Mouse (Mus musculus): ENCODE data around the gene Carm1. TPM values are rescaled to one million over a fixed set of nuclear protein-coding genes. Genes with fewer than 3 reads are reported as not detected.

Gene Carm1
- polyA plus RNA-seq, 1 experiment = 61.6 TPM

DNA sequence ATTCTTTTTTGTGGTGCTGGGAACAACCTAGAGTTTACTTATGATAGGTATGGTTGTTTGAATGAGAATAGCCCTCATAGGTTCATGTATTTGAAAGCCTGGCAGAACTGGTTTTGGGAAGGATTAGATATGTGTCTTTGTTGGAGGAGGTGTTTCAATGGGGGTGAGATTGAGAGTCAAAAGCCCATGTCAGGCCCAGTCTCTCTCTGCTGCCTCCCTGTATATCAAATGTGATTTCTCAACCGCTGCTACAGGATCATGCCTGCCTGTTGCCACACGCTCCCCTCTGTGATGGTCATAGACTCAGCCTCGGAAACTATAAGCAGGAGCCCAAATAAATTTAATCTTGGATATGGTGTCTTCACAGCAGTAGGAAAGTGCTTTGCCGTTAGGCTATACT lies 73.5 kb downstream of the Carm1 start:
- no peak for TF ChIP-seq CTCF (IDR thresholded peaks at IDR 0.05; ENCODE audit: extremely low read depth, insufficient read depth, low read length)
- no peak for TF ChIP-seq POLR2A (IDR thresholded peaks at IDR 0.05; ENCODE audit: extremely low read depth, insufficient read depth, low read length)
- H3K4me3 ChIP-seq (ENCODE audit: insufficient read depth, low read length) = no peak overlapping the region
- no peak overlapping the region for H3K27ac ChIP-seq (ENCODE audit: insufficient read depth, low read length)
- H3K4me1 ChIP-seq (ENCODE audit: control insufficient read depth, insufficient read depth, low read length) = peaks cover 7% of the 10 kb centered on the region

- Histone ChIP-seq H3K4me1 (ENCODE audit: control insufficient read depth, insufficient read depth, low read length) (peaks cover 8% of the 10 kb centered on the region), H3K27ac (ENCODE audit: insufficient read depth, low read length) (no peak overlapping the region), H3K4me3 (ENCODE audit: insufficient read depth, low read length) (no peak overlapping the region)
- TF ChIP-seq CTCF (IDR thresholded peaks at IDR 0.05; ENCODE audit: extremely low read depth, insufficient read depth, low read length) (no peak), POLR2A (IDR thresholded peaks at IDR 0.05; ENCODE audit: extremely low read depth, insufficient read depth, low read length) (no peak)
Measured at GRCm38 (mm10) chr9:21622676-21623075, 76.0 kb downstream of the Carm1 start.

DNA sequence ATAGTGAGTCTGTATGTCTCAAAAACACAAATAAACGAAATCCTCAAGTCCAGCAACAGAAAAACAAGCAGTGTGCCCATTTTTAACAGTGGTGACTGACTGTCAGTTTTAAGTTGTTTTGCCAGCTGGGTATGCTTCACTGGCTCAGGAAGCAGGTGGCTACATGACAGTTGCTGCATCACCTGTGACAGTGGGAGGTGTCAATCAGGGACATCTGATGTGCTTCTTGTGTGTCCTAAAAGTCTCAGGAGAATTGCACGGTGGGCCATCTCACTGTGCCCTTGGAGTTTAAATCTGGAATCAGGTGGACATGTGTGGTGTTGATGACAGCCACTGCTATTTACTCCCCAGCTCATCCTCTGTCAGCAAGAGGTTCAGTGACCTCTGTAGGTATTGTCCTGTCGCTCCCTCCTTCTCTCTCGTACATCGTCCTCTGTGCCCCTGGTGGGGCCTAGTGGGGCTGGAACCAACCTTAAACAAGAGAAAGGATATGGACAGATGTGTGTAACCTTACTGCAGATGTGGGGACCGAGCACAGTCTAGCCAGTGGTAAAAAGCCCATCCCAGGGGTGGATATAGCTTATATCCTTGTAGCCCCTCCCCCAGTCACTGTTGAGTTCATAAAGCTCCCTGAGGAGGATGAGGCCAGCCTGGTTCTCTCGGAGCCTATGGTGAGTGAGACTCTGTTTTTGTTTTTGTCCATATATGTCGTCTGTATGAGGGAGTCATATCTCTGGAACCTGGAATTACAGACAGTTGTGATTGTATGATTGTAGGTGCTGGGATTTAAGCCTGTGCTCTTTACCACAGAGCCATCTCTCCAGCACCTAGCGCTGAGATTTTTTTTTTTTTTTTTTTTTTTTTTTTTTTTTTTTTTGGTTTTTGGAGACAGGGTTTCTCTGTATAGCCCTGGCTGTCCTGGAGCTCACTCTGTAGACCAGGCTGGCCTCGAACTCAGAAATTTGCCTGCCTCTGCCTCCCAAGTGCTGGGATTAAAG lies 78.9 kb downstream of the Carm1 start:
- Histone ChIP-seq H3K4me1 (ENCODE audit: control insufficient read depth, insufficient read depth, low read length) (peaks cover 7% of the 10 kb centered on the region), H3K4me3 (ENCODE audit: insufficient read depth, low read length) (no peak overlapping the region), H3K27ac (ENCODE audit: insufficient read depth, low read length) (no peak overlapping the region)
- no peak for TF ChIP-seq POLR2A (IDR thresholded peaks at IDR 0.05; ENCODE audit: extremely low read depth, insufficient read depth, low read length)
- TF ChIP-seq CTCF (IDR thresholded peaks at IDR 0.05; ENCODE audit: extremely low read depth, insufficient read depth, low read length) = no peak

- H3K27ac ChIP-seq (ENCODE audit: insufficient read depth, low read length) = no peak overlapping the region
- TF ChIP-seq POLR2A (IDR thresholded peaks at IDR 0.05; ENCODE audit: extremely low read depth, insufficient read depth, low read length) (no peak), CTCF (IDR thresholded peaks at IDR 0.05; ENCODE audit: extremely low read depth, insufficient read depth, low read length) (0 out of 2 replicates have a peak, but pooled peaks have one; percentile 19)
- no peak overlapping the region for H3K4me3 ChIP-seq (ENCODE audit: insufficient read depth, low read length)
- peaks cover 7% of the 10 kb centered on the region for H3K4me1 ChIP-seq (ENCODE audit: control insufficient read depth, insufficient read depth, low read length)
Measured at GRCm38 (mm10) chr9:21626571-21626970, 79.9 kb downstream of the Carm1 start.

DNA sequence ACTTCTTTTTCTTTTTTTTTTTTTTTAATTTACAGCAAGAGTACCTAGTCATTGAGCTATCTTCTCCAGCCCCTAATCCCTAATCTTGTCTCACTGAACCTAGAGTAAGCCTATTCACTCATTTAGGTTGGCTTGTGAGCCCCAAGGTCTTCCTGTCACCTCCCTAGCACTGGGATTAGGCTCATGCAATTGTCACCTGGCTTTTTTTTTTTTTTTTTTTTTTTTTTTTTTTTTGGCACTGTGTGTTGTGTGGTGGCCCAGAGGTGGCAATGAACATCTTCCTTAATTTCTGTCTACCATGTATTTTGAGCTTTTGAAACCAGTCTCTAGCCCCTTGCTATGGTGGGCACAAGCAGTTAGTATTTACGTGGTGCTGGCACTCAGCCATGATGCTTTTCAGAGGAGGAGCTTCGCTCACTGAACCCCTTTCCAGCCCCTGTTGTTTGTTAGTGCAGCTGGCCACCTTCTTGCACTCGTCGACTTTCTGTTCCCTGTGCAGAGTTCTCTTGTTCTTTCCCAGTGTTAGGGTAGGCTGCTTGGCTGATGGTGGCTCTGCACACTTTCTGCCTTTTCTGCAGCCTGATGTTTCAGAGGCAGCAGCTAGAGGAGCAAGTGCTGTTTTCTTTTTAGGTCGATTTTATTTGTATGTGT lies 80.6 kb downstream of the Carm1 start:
- H3K27ac ChIP-seq (ENCODE audit: insufficient read depth, low read length) = no peak overlapping the region

DNA sequence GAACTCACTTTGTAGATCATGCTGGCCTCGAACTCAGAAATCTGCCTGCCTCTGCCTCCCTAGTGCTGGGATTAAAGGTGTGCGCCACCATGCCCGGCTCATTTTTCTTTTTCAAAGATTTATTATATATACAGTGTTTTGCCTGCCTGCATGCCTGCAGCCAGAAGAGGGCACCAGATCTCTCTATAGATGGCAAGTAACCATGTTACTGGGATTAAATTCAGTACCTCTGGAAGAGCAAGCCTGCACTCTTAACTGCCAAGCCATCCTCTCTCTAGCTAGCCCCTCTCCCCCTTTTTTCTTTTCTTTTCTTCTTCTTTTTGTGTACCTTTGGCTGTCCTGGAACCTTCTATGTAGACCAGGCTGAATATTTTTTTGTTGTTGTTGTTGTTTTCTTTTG lies 84.0 kb downstream of the Carm1 start:
- peaks cover 6% of the 10 kb centered on the region for H3K4me1 ChIP-seq (ENCODE audit: control insufficient read depth, insufficient read depth, low read length)
- H3K27ac ChIP-seq (ENCODE audit: insufficient read depth, low read length) = no peak overlapping the region
- no peak overlapping the region for H3K4me3 ChIP-seq (ENCODE audit: insufficient read depth, low read length)
- no peak for TF ChIP-seq POLR2A (IDR thresholded peaks at IDR 0.05; ENCODE audit: extremely low read depth, insufficient read depth, low read length)
- peak; percentile 53 for TF ChIP-seq CTCF (IDR thresholded peaks at IDR 0.05; ENCODE audit: extremely low read depth, insufficient read depth, low read length)

More for the DNA sequence above, 80.6 kb downstream of the Carm1 start:
- Histone ChIP-seq H3K4me3 (ENCODE audit: insufficient read depth, low read length) (no peak overlapping the region), H3K4me1 (ENCODE audit: control insufficient read depth, insufficient read depth, low read length) (peaks cover 7% of the 10 kb centered on the region)
- TF ChIP-seq CTCF (IDR thresholded peaks at IDR 0.05; ENCODE audit: extremely low read depth, insufficient read depth, low read length) (no peak), POLR2A (IDR thresholded peaks at IDR 0.05; ENCODE audit: extremely low read depth, insufficient read depth, low read length) (no peak)

- peaks cover 6% of the 10 kb centered on the region for H3K4me1 ChIP-seq (ENCODE audit: control insufficient read depth, insufficient read depth, low read length)
- no peak overlapping the region for H3K4me3 ChIP-seq (ENCODE audit: insufficient read depth, low read length)
- H3K27ac ChIP-seq (ENCODE audit: insufficient read depth, low read length) = no peak overlapping the region; the same call in 1 of the 2 replicates
- TF ChIP-seq POLR2A (IDR thresholded peaks at IDR 0.05; ENCODE audit: extremely low read depth, insufficient read depth, low read length) (no peak), CTCF (IDR thresholded peaks at IDR 0.05; ENCODE audit: extremely low read depth, insufficient read depth, low read length) (no peak)
Measured at GRCm38 (mm10) chr9:21633106-21633505, 86.4 kb downstream of the Carm1 start.

- Histone ChIP-seq H3K27ac (ENCODE audit: insufficient read depth, low read length) (no peak overlapping the region), H3K4me1 (ENCODE audit: control insufficient read depth, insufficient read depth, low read length) (peaks cover 6% of the 10 kb centered on the region), H3K4me3 (ENCODE audit: insufficient read depth, low read length) (no peak overlapping the region)
- TF ChIP-seq POLR2A (IDR thresholded peaks at IDR 0.05; ENCODE audit: extremely low read depth, insufficient read depth, low read length) (no peak), CTCF (IDR thresholded peaks at IDR 0.05; ENCODE audit: extremely low read depth, insufficient read depth, low read length) (no peak)
Measured at GRCm38 (mm10) chr9:21635639-21636038, 88.9 kb downstream of the Carm1 start.

DNA sequence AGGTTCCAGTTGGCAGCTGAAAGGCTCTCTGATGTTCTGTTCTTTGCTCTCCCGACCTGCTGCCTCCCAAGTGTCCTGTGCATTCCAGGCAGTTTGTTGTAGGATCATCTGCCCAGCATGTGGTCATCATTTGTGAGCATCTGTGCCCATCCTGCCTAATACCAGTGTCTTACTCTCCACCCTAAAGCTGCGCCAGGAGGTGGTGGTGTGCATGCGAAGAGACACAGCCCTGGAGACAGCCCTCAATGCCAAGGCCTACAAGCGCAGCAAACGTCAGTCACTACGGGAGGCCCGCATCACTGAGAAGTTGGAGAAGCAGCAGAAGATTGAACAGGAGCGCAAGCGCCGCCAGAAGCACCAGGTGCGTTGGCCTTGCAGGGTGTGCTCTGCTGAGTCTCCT lies 92.3 kb downstream of the Carm1 start:
- no peak overlapping the region for H3K27ac ChIP-seq (ENCODE audit: insufficient read depth, low read length)
- H3K4me1 ChIP-seq (ENCODE audit: control insufficient read depth, insufficient read depth, low read length) = peaks cover 3% of the 10 kb centered on the region; the same call in 1 of the 2 replicates
- no peak for TF ChIP-seq POLR2A (IDR thresholded peaks at IDR 0.05; ENCODE audit: extremely low read depth, insufficient read depth, low read length)
- no peak for TF ChIP-seq CTCF (IDR thresholded peaks at IDR 0.05; ENCODE audit: extremely low read depth, insufficient read depth, low read length)
- H3K4me3 ChIP-seq (ENCODE audit: insufficient read depth, low read length) = no peak overlapping the region

Other genes with a start within 250 kb of the Carm1 start
- 2.4 and 2.5 TPM in 2 replicates for gene Ap1m2, start 234.6 kb upstream of the Carm1 start, polyA plus RNA-seq (2012; rRNA removed)
- gene Slc44a2, start 226.2 kb upstream of the Carm1 start, polyA plus RNA-seq (2012; rRNA removed) = 54.1 and 55.3 TPM in 2 replicates
- gene Ilf3, start 179.0 kb upstream of the Carm1 start, polyA plus RNA-seq (2012; rRNA removed) = 71.3 and 76.2 TPM in 2 replicates
- gene Qtrt1, start 135.1 kb upstream of the Carm1 start, polyA plus RNA-seq (2012; rRNA removed) = 42.5 and 43.8 TPM in 2 replicates
- gene Dnm2, start 122.0 kb upstream of the Carm1 start, polyA plus RNA-seq (2012; rRNA removed) = 60.8 and 67.9 TPM in 2 replicates
- 25.0 and 25.5 TPM in 2 replicates for gene Tmed1, start 36.6 kb upstream of the Carm1 start, polyA plus RNA-seq (2012; rRNA removed)
- gene AB124611, start 20.7 kb upstream of the Carm1 start, polyA plus RNA-seq (2012; rRNA removed) = 0.49 and 0.86 TPM in 2 replicates
- 50.4 and 53.2 TPM in 2 replicates for gene Timm29, start 45.8 kb downstream of the Carm1 start, polyA plus RNA-seq (2012; rRNA removed)
- gene Yipf2, start 45.9 kb downstream of the Carm1 start, polyA plus RNA-seq (2012; rRNA removed) = 27.6 and 29.1 TPM in 2 replicates
- 77.3 and 80.3 TPM in 2 replicates for gene Smarca4, start 69.3 kb downstream of the Carm1 start, polyA plus RNA-seq (2012; rRNA removed)
- gene Ldlr, start 176.6 kb downstream of the Carm1 start, polyA plus RNA-seq (2012; rRNA removed) = 16.6 and 17.9 TPM in 2 replicates
- gene Spc24, start 213.4 kb downstream of the Carm1 start, polyA plus RNA-seq (2012; rRNA removed) = 2.3 and 3.3 TPM in 2 replicates